Mouse (Mus musculus) ovary, postnatal 36 days (tissue): ENCODE data around the gene Auh.

Experiments
- DNase-seq: peaks from one replicate; pipeline ENCODE4 v3.0.0; 2022; ENCODE audit warnings: low spot score, mixed read lengths

The Auh gene

DNA sequence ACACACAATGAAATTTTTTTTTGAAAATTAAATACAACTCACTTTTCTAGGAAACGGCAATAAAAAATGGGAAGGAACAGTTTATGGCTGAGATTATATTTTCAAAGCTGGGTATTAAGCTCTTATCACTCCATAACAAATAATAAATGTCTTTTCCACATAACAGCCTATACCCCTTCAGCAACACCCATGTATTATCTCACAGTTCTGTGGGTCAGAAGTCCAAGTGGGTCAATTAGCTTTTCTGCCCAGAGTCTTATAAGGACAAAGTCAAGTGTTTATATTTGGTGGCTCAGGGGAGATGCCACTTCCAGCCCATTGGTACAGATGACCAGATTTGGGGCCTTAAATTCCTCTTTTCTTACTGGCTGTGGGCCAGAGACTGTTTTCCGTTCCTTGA, 129.4 kb downstream of the Auh start:
- no peak for DNase-seq

GRCm38 (mm10) chr13:52794232-52794631, 135.2 kb downstream of the Auh start:
- DNase-seq, result no peak

DNA sequence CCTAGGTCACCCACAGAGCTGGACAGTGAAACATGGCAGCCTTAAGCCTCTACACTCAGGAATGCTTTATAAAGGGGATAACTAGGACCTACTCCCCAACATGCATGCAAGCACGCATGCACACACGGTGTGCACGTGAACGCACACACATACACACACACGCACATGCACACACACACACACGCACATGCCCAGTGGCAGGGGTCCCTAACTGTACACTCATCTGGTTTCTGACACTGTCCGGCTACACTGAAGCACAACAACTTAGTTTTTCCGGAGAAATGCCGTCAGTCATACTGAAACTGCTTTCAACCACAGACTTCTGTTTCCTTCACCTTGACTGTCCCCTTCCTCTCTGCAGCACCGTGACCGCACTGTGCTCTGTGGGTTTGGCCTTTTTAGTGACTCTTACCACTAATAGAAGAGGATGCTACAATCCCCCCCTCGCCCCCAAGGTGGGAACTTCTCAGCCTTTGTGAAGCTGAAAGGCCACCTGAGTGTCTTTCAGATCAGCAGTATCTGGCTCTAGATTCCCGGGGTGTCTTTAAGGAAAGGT, 136.0 kb downstream of the Auh start:
- no peak for DNase-seq

- no peak for DNase-seq
Observed at GRCm38 (mm10) chr13:52792242-52792844, 137.1 kb downstream of the Auh start.

DNA sequence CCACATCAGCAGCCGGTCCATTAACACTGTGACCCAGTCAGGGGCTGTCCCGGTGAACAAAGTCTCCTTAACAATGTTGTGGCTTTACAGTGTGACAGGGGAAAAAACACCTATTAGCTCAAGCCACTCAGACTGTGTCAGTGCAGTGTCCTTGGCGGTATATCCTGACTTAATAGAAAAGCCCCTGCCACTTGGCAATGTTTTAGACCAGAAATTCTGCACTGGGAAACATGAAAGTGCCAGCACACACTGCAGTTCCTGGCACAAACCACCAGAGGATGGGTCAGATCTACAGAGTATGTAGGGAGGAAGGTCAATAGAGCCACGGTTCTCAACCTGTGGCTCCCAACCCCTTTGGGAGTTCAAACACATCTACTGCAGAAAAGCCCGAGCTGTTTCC, 138.6 kb downstream of the Auh start:
- DNase-seq, result no peak
